Mouse (Mus musculus) mouse trophoblast stem cell (cell line): ENCODE measurements around the gene Wdfy3.

ENCODE experiments used
- in situ Hi-C, 2 experiments: fragments of 300-500 bp; cut with MseI, MboI; formaldehyde crosslinking; loops; 2 replicates in 1 of 2; 3 replicates in 1 of 2; pipeline ENCODE4 v1.15.1; 2025

Wdfy3 gene

DNA sequence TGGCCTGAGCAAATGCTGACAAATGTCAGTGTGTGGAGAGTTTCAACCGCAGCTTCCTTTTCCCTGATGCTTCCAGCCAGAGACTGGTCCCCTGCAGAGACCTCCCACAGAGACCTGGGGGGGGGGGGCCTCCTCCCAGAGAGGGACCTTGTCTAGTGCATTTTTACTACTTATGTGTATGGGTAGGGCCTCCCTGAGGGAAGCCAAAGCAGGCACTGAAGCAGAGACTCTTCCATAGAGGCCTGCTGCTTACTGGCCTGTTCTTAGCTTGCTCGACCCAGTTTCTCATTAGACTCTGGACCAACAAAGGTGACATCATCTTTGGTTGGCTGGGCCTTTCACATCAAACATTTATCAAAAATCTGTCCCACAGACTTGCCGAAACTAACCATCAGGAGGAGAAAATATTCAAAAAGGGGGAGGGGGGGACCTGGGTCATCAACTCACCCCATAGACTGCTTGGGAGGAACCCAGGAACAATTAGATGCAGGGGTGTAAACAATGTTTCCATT lies 14.5 kb downstream of the Wdfy3 start:
- in situ Hi-C loops, result no loop called here

DNA sequence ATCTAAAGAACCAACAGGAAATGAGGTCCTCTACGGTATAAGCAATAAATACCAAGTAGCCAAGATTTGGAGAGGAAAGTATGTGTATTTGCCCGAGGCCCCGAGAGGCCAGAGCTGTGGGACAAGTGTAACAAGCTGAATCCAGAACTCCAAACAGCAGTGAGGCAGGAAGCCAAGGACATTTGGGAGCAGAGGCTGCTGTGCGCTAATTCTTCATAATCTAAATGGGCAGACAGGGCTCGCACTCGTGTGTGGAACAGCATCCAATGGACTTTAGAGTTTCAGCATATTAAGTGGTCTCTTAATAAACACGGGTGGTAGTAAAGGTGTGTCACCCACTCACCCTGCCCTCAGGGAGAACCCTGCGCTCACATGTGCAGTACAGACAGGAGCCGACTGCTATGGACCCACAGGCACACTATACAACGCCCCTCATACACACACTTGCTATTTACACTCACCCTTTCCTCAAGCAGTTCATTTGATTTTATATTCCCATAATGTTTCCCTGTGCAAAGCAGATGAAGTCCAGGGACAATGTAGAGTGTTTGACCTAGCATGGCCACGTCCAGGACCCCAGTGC lies 15.1 kb downstream of the Wdfy3 start:
- in situ Hi-C loops, result no loop called here

DNA sequence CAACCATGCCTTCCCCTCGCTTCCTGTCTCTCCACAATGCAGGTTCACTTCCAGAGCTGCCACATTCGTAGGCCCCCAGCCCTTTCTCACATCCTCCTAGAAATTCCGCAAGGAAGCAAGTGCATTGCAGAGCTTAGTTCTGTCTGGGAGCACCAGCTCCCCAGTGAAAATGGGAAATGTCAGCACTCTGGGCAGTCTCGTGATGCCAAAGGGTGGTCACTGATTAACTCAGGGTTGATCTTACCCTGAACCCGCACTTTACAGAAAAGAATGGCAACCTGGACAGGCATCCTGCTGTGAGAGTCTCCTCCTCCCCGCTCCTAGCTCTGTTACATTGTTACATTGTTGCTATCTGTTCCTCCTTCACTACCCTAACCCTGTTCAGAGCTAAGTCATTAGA lies 16.8 kb downstream of the Wdfy3 start:
- in situ Hi-C loops, result no loop called here

DNA sequence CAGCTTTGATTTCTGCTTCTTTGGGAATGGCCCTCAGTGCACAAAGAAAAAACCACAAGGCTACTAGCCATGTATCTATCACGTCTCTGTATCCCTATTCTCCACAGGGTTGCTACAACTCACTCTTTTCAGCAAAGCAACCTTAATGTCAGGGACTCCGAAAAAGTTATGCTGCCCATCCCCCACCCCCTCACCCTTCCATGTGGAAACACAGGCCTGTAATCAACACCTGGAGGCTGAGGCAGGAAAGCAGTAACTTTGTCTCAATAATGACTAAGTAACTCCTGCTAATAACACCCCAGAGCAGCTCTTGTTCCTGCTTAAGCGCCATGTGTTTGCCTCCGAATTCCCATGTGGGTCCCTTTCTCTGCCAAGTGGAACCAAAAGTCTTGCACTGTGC lies 17.3 kb downstream of the Wdfy3 start:
- in situ Hi-C loops, result no loop called here

DNA sequence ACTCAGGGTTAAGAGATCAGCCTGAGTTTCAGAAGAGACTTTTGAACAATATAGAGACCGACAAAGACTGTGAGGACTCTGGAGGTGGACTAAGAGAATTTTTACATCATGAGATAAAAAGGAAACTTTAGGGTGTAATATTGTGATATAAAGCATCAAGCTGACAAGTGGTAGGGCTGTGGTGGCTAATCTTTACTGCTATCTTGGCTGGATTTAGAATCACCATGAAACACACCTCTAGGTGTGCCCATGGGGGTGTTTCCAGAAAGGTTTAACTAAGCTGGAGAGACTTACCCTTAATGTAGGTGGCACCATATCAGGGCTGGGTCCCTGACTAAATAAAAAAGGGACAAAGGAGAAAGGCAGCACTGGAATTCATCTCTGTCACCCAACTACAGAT lies 19.0 kb downstream of the Wdfy3 start:
- in situ Hi-C loops, result no loop called here

DNA sequence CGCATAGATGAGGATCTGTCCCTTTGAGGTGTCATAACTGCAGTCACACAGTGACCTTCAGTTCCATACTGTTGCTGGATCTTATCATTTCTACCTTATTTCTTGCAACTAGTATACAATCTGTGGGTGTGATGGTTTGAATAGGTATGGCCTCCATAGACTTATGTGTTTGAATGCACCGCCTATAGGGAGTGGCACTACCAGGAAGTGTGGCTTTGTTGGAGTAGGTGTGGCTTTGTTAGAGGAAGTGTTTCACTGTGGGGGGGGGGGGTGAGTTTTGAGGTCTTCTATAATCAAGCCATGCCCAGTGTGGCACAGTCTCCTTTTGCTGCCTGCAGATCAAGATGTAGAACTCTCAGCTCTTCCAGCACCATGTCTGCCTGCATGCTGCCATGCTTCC lies 21.3 kb downstream of the Wdfy3 start:
- in situ Hi-C loops, result no loop called here

DNA sequence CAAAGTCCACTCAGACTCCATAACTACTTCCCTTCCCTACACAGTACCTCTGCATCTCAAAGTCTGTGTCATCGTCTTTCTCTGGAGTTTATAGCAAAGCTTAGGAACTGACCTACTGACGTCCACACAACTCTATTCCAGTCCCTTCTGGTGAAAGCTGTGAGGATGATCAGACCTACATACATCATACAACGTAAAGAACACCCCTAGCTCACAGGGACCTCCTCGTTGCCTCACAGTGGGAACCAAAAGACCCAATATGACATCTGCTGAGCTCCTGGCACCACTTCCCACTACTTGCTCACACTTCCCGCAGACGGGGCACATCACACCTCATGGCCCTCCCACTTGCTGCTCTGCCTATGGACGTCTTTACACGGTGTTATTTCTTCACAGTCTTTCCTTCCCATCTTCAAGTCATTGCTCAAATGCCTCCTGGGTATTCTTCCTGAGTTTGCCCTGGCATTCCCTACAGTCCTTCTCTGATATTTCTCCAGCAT lies 23.1 kb downstream of the Wdfy3 start:
- in situ Hi-C loops, result no loop called here

DNA sequence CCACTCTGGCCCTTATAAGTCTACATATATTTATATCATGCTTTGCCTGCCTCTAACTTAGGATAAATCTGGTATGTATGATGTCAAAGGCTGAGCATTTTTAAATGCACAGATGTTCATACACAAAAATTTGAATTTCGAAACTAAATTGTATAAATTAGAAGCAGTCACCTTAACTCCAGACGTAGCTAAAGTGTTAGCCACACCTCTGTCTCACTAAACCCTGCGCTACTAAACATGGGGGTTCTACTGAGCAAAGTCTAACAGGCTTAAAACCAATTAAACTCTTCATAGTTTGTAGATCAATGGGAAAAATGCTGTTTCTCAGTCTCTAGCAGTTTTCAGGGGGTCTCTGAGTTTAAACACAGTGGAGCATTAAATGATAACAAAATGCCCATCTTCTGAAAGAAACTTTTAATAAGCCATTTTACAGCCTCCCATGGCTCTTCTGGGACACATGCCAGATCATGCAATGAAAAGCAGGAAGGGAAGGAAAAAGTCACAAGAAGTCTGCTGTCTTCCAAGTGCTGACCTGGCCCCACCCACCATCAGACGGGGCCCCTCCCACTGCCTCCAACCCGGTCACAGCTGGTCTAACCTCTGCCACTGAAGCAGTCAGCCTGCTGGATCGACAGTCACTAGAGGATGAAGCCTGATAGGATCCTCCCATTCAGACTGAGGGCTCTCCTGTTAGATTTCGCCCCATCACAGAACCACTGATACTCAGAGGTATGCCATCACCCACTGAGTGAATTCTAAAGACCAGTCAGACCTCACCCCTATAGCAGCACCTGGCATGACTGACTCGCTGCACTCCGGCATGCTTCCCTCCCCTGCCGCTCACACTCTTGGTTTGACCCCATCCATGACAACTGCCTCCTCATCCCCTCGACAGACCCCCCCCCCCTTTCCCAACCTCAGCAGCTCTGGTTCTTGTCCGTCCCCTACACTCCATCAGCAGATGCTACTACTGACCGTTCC lies 23.8 kb downstream of the Wdfy3 start:
- in situ Hi-C loops, result no loop called here

DNA sequence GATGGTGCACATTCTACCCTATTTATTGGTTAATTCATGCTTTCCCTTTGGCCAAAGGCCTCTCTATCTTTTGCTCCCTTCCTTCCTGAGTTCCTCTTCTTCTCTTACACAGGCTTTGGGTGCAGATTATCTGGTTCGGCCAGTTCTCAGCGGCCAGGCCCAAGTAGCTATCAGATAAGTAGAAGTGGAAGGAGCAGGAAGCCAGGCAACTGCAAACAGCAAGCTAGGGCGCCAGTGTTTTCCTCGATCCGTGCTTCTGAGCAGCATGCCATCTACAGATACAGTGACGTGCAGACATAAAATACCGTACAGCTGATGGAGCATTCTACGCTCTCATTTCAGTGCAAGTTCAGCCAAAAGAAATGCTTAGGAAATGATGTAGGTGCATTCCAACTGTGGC lies 24.5 kb downstream of the Wdfy3 start:
- in situ Hi-C loops, result no loop called here

DNA sequence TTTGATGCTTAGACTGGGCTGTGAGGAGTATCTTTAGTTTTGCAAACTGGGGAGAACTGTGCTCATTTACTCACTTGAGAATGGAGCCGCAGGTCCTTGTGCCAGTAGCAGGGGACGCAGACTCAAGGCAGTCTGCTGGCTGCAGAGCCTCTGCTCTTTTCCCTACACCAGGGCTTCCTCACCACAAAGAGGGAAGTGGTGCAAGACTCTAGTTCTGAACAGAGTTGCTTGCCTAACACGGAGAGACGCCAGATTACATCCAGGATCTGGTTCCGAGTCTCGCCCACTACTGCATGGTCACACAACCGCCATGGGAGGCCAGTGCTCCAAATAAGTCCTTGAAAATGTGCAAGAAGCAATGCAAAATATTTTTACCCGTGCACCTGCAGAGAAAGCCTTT lies 36.4 kb downstream of the Wdfy3 start:
- in situ Hi-C loops, result no loop called here

DNA sequence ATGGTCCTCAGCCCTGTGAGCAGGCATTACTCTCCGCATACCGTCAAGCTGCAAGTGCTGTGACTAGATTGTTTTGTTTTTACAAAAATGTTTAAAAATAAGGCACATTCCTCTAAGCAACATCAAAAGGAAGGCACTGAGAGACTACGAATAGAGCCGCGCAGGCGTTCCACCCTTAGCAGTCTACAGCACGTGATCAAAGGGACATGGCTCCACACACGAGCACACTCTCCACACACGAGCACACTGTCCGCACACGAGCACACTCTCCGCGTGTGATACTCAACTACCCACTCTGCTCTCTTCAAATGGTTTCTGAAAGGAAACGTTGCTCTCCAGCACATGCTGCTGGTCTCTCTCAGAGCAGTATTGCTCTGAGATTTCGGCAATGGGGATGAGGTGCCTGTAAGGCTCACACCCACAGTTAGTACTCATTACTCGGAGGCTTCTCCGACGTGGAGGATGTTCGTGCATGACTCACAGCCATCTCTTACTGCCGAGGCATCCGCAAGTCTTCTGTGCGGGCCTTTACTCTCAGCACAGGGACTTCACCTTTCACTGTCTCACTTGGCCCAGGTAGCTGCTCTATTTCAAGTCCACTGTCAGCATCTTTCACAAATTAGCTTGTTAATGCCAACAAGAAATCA lies 37.0 kb downstream of the Wdfy3 start:
- in situ Hi-C loops, result no loop called here

DNA sequence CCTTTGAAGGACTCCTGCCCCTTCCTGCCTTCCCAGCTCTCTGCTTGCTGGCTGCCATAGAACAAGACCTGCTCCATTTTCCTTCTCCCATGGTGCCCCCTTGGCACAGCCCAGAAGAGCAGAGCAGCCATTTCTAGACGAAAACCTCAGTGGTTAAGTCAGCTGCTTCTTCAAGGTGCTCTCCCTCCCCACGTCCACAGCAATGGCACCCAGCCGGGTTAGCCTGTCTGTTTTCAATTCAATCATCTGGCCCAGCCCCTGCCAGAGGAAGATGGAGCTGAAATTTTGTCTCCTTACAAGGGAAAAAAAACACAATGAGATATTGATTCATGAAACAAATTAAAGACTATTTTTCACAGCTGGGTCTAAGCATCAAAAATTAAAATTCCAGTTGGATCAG lies 37.5 kb downstream of the Wdfy3 start:
- in situ Hi-C loops, result no loop called here

DNA sequence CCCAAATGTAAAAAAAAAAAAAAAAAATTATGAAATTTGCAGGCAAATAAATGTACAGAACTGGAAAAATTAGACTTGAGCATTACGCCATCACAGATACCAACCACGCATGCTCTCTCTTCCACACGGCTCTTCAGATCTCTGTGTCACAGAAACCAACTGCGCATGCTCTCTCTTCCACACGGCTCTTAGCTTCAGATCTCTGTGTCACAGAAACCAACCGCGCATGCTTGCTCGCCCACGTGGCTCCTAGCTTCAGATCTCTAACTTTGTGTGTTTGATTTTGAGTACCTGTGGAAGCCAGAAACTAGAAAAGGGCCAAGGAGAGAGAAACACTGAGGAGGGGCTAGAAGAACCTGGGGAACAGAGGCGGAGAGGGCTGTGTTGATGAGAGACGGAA lies 46.3 kb downstream of the Wdfy3 start:
- in situ Hi-C loops, result no loop called here

DNA sequence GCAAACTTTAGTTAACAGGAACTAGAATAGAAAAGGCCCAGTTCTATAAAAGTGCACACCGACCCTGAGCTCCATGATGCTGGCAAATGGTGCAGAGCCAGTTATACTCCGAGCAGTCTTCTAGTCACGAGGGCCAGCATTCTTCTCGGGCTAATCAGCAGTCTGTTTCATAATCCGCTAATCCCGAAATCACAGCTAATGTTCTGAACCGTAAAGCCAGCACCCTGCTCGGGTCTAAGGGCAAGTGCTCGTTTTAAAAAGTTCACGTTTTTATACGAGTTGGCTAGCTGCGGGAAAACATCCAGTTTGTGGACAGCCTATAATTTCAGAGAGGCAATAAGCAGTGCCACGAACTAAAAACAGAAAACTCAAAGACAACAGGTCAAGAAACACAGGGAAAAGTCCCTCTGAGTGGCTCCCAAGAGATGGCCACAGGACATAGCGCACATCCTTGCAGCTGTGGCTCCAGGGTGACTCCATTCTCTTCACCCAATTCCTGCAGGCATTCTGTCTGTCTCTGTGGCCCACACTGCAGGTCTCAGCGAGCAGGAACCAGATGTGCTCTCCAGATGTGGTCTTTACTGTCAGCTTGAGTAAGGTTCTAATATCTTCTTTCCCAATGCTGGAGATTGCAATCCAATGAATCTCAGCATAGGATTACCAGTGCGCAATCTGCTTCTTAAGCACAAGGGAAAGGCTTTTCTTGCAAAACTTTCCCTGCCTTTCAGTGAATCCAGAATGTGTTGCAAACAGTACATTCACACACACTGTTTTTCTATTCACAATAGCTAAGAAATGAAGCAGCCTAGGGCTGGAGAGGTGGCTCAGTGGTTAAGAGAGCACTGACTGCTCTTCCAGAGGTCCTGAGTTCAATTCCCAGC lies 47.5 kb downstream of the Wdfy3 start:
- in situ Hi-C loops, result no loop called here

DNA sequence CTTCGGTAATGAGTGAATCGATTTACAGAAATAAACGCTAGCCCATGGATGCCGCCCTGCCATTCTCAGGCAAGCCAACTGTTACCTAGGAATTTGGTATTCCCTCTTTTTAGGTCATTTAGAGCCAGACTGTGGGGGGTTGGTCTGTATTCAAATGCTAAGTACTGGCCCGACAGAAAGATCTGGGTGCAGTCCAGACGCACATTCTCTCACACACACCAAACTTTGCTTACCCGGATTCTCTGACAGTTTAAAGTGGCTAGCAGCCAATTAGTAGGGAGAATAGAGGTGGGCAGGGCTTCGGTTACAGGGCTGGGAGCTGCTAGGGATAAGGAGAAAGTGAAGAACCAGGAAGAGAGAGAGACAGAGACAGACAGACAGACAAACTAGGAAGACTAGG lies 55.5 kb downstream of the Wdfy3 start:
- in situ Hi-C loops, result no loop called here

DNA sequence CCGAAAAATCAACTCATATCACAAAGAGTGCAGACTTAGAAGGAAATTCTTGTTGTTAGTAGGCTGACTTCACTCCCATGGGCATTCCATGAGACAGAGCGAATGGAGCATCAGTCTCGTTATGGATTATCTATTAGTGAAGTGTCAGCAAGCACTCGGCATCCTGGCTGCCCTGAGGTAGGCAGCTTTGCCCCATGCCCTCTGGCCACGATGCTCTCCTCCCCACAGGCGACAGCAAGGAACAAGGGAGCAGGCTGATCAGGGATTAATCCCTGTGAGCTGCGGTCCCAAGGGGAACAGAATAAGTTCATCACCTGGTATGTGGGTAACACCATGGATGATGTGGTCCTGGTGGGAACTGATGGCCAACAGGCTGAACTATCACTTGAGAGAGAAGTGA lies 55.9 kb downstream of the Wdfy3 start:
- in situ Hi-C loops, result no loop called here

DNA sequence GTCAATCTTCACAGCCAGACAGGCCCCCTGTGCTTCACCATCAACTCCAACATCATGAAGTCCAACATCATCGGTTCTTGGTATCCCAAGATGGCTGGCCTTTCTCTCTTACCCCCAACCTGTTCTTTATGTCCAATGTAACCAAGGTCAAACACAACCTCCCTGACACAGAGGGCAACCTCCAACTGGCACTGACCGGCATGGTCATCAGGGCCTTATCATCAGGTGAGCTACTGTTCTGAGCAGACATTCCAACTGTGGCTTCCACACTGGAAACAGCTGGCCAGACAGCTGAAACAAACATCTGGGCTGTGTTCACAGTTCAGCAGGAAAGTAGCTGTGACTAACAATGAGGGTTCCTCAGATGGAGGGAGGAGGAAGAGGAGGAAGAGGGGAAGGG lies 58.8 kb downstream of the Wdfy3 start:
- in situ Hi-C loops, result no loop called here

DNA sequence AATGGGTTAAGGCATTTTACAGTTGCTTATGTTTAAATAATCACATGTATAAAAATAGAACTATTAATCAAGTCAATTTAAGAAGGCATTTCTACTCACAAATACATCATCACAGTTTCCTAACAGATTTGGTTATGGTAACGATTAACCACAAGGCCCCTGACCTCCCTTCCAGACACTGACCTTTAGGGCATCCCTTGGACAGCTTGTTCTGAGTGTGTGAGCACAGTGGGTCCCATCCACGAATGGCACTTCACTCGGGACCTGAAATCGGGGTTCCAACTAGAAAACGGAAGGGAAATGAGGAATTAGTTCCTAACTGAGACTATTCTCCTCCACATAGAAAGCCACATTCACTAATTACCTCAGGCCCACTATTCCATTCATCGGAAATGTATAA lies 60.1 kb downstream of the Wdfy3 start:
- in situ Hi-C loops, result no loop called here

DNA sequence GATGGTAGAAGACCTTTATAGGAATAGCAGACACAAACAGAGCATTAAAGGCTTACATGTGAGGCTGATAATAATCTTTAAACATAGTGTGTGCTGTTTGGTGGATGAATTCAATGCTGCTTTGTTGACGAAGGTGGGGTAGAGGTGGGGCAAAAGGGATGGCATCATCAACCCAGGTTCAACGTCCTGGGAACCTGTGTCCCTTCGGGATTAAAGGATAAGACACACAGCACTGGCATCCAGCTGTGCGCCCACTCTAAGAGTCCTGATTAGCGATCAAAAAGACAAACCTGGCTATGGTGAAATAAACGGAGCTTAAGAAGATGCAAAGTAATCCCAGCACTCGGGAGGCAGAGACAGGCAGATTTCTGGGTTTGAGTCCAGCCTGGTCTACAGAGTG lies 61.0 kb downstream of the Wdfy3 start:
- in situ Hi-C loops, result no loop called here

DNA sequence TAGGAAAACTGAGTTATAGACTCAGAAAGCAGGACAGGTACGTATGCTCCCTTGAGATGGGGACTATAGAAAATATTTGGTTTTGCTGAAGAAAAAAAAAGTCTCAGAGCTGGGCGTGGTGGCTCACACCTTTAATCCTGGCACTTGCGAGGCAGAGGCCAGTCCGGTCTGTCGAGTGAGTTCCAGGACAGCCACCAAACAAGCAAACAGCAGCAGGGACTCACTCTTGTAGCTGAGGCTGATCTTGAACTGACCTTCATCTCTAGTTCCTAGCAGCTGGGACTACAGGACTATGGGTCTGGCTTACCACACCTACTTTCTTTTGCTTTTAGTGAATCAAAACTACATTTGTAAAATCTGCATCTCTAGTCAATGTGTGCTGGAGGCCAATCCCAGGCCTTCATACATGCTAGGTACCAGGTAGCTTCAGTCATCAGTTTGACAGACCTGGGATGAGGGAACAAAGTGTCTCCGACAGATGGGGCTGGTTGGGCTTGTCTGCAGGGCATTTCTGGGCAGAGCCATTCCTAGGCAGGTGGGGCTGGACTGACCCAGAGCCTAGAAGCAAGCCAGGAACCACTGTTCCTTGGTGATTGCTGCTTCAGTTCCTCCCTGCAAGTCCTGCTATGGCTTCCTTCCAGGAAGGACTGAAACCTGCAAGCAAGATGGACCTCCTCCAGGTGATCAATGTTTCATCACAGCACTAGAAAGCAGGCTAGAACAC lies 63.3 kb downstream of the Wdfy3 start:
- in situ Hi-C loops, result no loop called here

DNA sequence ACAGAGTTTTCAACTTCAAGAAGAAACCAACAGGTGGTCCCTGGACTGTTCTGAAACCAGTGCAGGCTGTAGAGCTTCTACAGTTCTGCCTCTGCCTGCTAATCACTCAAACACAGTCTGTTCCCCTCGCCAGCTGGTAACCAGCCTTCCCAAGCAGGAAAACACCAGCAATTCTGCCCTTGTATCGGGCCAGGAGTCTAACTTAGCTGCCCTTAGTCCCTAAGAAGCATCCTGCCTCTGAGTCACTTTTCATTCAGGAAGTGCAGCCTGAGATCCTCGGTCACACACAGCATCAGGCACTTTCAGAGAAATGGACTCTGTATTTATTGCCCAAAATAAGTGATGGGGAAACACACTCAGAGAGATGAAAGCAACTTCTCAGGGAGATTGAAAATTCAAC lies 66.3 kb downstream of the Wdfy3 start:
- in situ Hi-C loops, result no loop called here
